Comparison of ENCODE assay signal across 8 mouse cellular contexts in the genomic region with DNA sequence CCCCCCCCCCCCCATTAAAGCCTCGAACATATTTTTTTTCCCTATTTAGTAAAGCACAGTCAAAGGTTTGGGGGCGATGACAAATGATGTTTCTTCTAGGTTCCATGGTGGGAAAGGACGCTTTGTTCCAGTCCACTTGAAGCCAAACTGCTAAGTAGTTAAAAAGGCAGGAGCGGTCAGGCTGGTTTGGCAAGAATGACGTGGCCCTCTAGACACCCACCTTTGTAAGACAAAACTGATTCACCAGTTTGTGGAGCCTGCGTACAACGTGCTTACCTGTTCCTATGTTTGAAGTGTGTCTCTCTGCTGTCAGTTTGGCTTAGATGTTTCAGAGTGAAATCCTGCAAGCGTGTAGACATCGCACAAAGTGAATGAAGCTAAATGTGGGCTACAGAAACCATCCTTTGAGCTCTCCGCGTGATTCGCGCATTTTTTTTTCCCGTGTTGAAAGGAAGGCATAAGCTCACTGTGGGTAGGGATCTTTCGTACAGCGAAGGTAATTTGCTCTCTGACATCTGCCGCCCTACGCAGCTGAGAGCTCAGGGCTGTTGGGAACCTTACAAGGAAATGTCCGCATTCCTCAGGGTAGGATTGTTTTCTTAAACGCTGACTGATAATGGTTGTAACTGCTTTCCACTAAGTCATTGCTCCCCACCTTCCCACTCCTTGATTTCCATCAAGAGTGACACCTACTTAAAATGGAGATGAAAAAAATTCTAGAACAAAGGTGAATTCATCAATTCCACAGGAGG. TPM values are rescaled to one million over a fixed set of nuclear protein-coding genes. Genes with fewer than 3 reads are reported as not detected.
DNase-seq lines count a peak whose midpoint lies in the region; ATAC-seq lines count a peak whose summit lies in the region.

No protein-coding gene starts in this region.

- H3K9me3 ChIP-seq in megakaryocyte, embryonic 14.5 days = peaks cover 2% of the 10 kb centered on the region; the same call in 1 of the 2 replicates

- H3K36me3 ChIP-seq in megakaryocyte, embryonic 14.5 days (replicated peaks; ENCODE audit: low read length) = no peaks in the 10 kb centered on the region

- DNase-seq in kidney, adult 8-10 months = peak; percentile 37 to 39
- peak; percentile 49 for DNase-seq in lung, postnatal 10 days
- DNase-seq in yolk sac, embryonic 10.5 days (ENCODE audit: low spot score) = peak; percentile 38
- no peak for DNase-seq in frontal cortex, postnatal 10 days (ENCODE audit: low spot score in 2 of 2)
- no peak for DNase-seq in layer of hippocampus, postnatal 25 days (ENCODE audit: extremely low spot score in 1 of 2, low spot score in 1 of 2)

- peak overlapping the region; percentile 85 for H3K4me3 ChIP-seq in megakaryocyte, embryonic 14.5 days (replicated peaks)

- ATAC-seq in megakaryocyte, adult 5-6 weeks (ENCODE audit: poor library complexity, severe bottlenecking) = no peak
- ATAC-seq in activated CD4-positive, CD25-positive, alpha-beta regulatory T cell, adult 4 months = no peak

- H3K4me1 ChIP-seq in megakaryocyte, embryonic 14.5 days = peaks cover 8% of the 10 kb centered on the region

- peaks cover 61% of the 10 kb centered on the region for H3K27me3 ChIP-seq in megakaryocyte, embryonic 14.5 days (replicated peaks)

RNA-seq across cellular contexts. Expression of a gene that starts 6.0 kb away (rescaled TPM):
- polyA plus RNA-seq in megakaryocyte, embryonic 14.5 days (2012; ENCODE audit: insufficient read depth, low replicate concordance) = 0.09 TPM in 1 of 2 replicates, not detected in the other
- total RNA-seq in megakaryocyte, adult 5-6 weeks (2015) = 0.23 and 0.29 TPM in 2 replicates
- 0.15 and 0.37 TPM in 2 replicates for total RNA-seq in megakaryocyte, adult 5-6 weeks (2017)
- polyA plus RNA-seq in activated CD4-positive, CD25-positive, alpha-beta regulatory T cell, adult 4 months (2017; shearing (Covaris generic)) = under 1 TPM; 0.15 to 0.28 TPM
- 10 to 100 TPM; 11.5 to 14.2 TPM for total RNA-seq in layer of hippocampus, postnatal 25 days (2021)

RNA-seq across cellular contexts. Expression of a gene that starts 59.6 kb away (rescaled TPM):
- 3.0 and 32.8 TPM in 2 replicates for polyA plus RNA-seq in megakaryocyte, embryonic 14.5 days (2012; ENCODE audit: insufficient read depth, low replicate concordance)
- 37.0 and 37.7 TPM in 2 replicates for total RNA-seq in megakaryocyte, adult 5-6 weeks (2015)
- 69.6 and 86.7 TPM in 2 replicates for total RNA-seq in megakaryocyte, adult 5-6 weeks (2017)
- 10 to 100 TPM; 45.9 to 58.9 TPM for polyA plus RNA-seq in activated CD4-positive, CD25-positive, alpha-beta regulatory T cell, adult 4 months (2017; shearing (Covaris generic))
- total RNA-seq in layer of hippocampus, postnatal 25 days (2021) = 10 to 100 TPM; 19.0 to 25.2 TPM

Comparison
In these comparisons a context has a peak if more than half of its experiments do, and no peak if none do; other contexts are left out.
1. DNase-seq: peak in kidney, adult 8-10 months (2 of 2), lung, postnatal 10 days (single experiment) and yolk sac, embryonic 10.5 days (single experiment); none in frontal cortex, postnatal 10 days (0 of 2) and layer of hippocampus, postnatal 25 days (0 of 2).
2. RNA of a gene that starts 6.0 kb away (total RNA-seq): 11.5 to 14.2 TPM in layer of hippocampus, postnatal 25 days; 0.15 to 0.37 TPM in megakaryocyte, adult 5-6 weeks; every median in the first group is over 4 times any median in the second.